Mouse (Mus musculus): ENCODE data around the gene Usp12.

The Usp12 gene

GRCm38 (mm10) chr5:146794853-146795252 is at the start of gene Usp12:
TSS of gene Usp12 (minus strand) at chr5:146795006.
- DNase-seq: peak; percentile 98 to 100

DNA sequence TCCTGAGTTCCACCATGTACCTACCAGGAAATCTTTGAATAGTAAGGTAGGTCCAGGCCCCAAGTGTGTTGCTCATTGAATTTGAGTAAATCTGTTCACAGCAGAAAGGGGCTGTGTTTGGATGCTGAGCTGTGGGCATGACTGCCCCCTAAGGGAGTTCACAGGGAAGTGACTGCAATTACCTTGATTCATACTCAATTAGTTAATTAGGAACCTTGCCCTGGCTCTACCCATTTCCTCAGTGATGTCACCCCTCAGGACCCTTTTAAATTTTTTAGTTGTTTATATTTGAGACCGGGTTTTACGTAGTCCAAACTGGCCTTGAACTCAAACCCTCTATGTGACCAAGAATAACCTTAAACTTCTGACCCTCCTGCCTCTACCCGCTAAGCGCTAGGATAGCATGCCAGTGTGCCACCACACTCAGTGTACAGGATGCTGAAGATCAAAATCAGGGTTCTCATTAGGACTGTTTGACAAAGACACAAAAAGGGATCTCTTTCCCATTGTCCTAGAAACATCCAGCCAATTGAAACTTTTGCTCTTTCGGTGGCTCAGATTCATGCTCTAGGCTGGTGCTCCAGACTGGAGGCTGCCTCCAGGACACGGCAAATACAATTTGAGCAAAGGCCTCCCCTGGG is 49.6 kb upstream of the Usp12 start:
- no peak for DNase-seq

DNA sequence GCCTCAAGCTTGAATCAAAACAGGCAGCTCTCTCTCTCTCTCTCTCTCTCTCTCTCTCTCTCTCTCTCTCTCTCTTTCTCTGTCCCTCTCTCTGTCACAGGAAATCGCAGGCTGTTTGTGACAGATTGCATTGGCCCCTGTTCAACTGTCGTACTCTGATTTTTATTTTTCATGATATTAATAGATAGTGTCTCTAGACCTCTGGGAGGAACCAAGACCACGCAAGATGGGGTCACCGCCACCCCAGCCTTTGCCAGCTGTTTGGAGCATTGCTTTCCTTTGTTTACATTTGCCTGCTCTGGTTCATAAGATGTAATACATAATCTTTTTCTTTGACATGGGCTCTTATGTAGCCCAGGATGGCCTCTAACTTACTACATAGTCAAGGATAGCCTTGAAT is 47.2 kb upstream of the Usp12 start:
- DNase-seq: no peak

- DNase-seq: no peak
These were observed 46.5 kb upstream of the Usp12 start for GRCm38 (mm10) chr5:146841301-146841700.

DNA sequence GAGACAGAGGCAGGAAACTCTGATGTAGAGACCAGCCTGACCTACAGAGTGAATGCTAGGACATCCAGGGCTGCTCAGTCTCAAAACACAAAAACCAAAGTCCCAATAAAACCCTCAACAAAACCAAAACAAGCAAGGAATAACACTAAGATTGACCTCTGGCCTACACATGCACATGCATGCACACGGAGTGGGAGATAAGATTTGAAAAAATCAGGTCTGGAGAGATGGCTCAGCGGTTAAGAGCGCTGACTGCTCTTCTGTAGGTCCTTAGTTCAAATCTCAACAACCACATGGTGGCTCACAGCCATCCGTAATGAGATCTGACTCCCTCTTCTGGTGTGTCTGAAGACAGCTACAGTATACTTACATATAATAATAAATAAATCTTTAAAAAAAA is 45.6 kb upstream of the Usp12 start:
- no peak for DNase-seq

GRCm38 (mm10) chr5:146839760-146840159 is 45.0 kb upstream of the Usp12 start:
- DNase-seq: no peak

- no peak for DNase-seq
These were observed 44.2 kb upstream of the Usp12 start for GRCm38 (mm10) chr5:146838836-146839648.

DNA sequence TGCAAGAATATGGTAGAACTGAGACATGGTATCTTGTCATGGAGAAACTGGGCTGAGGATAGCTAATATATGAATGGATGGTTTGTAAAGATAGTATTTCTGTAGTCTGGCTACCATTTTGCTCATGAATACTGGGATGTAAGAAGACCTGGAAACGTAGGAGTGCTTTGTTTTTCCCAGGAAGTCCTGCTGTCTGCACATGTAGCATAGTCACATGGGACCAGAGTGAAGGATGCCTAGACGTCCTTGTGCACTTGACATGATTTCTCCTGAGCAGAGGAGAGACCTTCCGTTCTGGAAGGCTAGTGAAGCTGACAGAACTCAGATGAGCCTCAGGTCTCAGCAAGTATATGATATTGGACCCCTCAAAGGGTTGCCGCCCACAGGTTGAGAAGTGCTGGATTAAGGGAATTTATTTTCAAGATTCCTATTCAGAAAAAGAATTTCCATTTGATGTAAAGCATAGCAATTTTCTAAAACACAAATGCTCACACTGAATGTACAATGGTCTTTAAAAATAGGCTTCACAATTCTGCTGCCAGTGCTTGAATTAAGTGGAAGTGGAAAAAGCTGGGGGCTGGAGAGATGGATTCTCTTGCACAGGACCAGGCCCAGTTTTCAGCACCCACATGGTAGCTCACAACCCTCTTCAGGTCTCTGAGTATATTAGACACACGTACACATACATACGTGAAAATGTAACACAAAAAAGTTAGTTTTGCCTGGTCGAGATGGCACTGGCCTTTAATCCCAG is 43.3 kb upstream of the Usp12 start:
- no peak for DNase-seq

DNA sequence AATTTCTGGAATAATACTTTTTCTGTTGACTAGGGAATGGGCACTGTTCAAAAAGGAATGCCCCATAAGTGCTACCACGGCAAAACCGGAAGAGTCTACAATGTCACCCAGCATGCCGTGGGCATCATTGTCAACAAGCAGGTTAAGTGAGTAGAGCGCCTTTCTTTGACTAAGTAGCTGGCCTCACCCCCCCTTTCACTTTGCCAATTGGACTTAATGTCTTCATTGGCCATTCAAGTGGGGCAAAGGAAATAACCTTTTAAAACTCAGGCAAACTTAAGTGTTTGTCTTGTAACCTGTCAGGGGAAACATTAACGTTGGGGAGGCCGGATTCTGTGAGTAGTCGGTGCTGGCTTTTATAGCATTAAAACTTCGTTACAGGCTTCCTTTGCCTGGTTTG is 40.2 kb upstream of the Usp12 start:
- DNase-seq: no peak

DNA sequence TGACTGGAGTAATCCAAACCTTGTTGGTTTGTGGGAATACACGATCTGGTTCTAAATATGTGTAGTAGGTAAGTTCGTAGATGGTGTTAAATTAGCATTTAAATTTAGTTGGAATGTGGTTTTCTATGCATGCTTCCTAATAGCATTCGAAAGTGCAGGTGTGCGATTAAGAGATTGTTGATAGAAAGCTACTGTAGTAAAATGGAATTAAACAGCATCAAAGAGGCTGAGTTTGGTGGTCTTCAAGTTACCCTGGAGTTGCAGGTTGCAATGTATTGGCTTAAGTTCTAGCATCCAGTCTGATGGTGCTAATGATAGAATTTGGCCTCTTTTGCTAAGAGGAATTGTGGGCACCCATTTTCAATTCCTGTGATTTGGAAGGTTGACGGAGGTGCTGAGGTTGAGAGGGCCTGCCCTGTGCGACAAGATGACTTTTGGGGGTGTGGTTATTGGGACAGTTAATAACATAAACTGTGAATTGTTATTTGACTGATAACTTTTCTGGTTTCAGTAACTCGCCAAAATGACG is 38.9 kb upstream of the Usp12 start:
- DNase-seq: no peak

DNA sequence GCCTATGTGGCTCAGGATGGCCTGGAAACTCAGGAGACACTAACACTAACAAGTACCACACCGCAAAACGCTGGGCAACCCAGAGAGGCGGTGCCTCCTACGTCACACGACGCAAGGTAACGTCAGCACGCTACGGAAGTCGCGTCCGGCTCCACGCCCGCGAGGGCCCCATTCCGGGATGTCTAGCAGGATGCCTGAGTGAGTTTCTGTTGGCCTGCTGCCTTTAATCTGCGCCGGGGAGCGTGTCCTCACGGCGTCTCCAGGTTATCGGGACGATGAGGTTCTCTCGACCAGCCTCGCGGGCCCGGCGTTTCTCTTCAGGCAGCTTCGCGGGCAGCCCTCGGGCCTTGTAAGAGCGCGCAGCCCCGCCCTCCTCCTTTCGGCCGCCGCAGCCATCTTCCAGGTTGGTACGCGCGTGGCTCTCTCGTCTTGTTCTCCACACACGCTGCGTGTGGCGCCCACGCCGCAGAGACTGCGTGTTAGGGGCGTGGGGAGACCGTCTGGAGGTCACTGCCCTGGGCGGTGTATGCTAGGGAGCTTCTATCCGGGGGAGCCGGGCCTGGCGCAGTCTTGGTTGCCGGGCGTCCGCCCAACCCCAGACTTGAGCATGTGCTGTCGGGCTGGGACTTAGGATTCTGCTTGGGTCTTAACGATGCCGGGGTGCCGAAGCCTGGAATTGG is 38.1 kb upstream of the Usp12 start, which contains the start of gene Rpl21:
TSS of gene Rpl21 (plus strand) at position 122 of the 680 bp plus-strand sequence.
- DNase-seq: peak; percentile 90 to 93

DNA sequence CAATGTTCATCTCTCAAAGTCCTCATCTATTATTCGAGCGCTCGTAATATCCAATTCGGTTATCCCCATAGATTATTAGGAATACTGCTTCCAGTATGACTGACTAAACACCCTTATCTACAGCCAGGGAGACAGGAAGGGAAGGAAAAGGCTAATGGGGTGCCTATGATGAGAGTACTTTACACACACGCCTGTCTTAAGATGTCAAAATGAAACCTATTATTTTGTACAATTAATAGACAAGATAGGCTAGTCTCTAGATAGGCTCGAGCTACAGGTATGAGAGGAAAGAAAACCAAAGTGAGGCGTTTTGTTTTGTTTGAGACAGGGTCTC is 37.6 kb upstream of the Usp12 start:
- no peak for DNase-seq

DNA sequence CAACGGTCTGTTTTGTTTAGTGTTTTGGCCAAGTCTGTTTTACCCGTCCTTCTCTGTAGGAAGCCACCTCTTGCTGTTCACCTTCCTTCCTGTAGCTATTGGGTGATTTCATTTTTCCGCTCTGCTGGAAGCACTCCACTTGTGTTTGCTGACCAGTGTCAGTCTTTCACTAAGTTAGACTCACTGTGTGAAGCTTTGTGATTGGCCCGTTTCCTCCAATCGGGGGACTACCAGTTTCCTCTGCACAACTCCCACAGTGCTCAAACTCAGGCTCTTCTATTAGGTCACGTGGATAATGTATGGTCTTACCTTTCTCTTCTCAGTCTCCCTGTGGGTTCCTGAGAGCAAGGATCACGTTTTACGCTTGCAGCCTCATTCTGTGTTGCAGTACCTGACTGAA is 34.7 kb upstream of the Usp12 start:
- DNase-seq: peak; percentile 25 to 37

DNA sequence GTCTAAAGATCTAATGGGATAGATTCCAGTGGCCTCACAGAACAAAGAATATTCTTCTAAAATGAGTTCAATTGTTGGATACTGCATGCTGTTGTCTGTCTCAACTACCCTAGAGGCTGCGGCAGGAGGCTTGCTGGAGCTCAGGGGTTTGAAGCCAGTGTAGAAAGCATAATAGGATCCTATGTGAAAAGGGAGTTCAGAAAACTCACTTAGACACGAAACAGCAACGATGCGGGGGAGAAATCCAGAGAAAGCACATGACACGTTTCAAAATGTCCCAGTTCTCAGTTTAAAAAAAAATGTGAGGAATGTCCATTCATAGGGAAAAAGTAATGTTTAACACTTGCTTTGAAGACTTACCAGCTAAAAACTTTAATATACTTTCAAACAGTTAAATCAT is 28.2 kb upstream of the Usp12 start:
- no peak for DNase-seq

GRCm38 (mm10) chr5:146818906-146819623 is 24.3 kb upstream of the Usp12 start:
- DNase-seq: no peak

- no peak for DNase-seq
These were observed 22.8 kb upstream of the Usp12 start for GRCm38 (mm10) chr5:146817583-146817982.

DNA sequence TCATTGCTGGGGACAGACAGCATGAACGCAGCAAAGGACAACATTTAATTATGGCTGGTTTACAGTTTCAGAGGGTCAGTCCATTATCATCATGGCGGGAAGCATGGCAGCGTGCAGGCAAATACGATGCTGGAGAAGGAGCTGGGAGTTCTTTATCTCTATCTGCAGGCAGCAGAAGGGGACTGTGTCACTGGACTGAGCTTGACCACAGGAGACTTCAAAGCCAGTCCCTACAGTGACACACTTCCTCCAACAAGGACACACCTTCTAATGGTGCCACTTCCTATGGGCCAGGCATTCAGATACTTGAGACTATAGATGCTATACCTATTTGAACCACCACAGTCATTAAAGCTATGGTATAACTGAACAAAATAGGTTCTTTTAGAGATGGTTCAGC is 20.6 kb upstream of the Usp12 start:
- no peak for DNase-seq

- no peak for DNase-seq
These were observed 18.6 kb upstream of the Usp12 start for GRCm38 (mm10) chr5:146813421-146813820.

DNA sequence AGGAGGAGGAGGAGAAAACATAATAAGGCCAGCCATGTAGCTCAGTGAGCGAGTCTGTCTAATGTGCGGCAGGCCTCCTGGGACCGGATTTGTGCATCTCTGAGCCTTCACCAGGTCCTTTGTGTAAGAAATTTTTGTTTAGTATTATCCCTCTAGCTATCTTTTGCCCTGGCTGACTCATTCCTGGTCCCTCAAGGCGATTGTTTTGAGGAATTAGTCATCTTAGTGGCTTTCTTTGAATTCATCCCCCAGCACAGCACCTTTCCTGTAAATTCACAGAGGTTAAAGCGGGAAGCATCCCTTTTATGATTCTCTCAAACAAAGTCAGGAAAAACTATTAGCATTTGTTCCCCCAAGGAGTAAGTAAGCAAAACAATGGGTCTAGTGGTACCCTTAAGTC is 18.1 kb upstream of the Usp12 start:
- no peak for DNase-seq

GRCm38 (mm10) chr5:146809951-146810350 is 15.1 kb upstream of the Usp12 start:
- no peak for DNase-seq

DNA sequence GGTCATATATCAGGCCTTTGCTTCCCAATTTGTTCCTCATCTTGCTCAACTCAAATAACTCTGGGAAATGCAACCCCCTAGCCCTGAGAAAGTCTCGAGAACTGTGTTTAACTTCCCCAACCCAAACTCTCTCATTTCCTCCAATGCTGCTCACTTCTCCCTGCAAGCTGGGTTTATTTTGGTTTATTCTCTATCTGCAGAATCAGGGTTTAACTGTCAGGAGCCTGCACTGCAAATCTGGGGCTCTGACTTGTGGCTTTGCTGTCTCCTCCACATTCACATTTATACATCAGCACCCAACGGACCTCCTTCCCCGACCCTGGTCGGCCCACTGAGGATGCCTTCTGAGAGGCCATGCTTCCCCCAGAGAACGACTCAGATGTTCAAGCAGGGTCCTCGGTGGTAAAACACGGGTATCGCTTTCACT is 11.2 kb upstream of the Usp12 start:
- DNase-seq: no peak

- DNase-seq: no peak
These were observed 3.2 kb upstream of the Usp12 start for GRCm38 (mm10) chr5:146798031-146798430.

All from thymus, postnatal 36 days (tissue).